Mouse (Mus musculus): ENCODE data around the gene Rpusd4. TPM values are rescaled to one million over a fixed set of nuclear protein-coding genes. Genes with fewer than 3 reads are reported as not detected.

Gene Rpusd4
- polyA plus RNA-seq, 1 experiment from 2014 or later, result 28.2 TPM

DNA sequence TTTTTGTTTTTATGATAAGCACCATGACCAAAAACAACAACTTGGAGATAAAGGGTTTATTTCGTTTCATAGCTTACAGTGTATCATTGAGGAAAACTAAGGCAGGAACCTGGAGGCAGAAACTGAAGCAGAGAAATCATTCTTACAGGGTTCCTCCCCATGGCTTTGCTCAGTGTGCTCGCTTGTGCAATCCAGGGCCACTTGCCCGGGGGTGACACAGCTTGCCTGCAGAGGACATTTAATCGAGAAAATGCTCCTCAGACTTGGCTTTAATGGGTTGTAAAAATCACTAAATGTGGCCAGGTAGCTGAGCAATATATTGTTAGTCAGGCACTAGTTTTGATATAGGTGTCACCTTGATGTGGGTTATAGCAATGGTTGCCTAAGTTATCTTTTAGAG is 10.8 kb downstream of the Rpusd4 start:
- no peak overlapping the region for H3K9ac ChIP-seq (replicated peaks; ENCODE audit: low read depth, low read length)
- 0 out of 2 replicates have a peak, but pooled peaks cover 8% of the 10 kb centered on the region for H3K4me1 ChIP-seq (ENCODE audit: control insufficient read depth, insufficient read depth, low read length)
- no peaks in the 10 kb centered on the region for H3K27me3 ChIP-seq (ENCODE audit: control insufficient read depth, insufficient read depth, low read length)
- no peak overlapping the region for H3K4me3 ChIP-seq (ENCODE audit: low read depth, low read length)
- H3K36me3 ChIP-seq (ENCODE audit: control insufficient read depth, insufficient read depth, low read length), result peaks cover 27% of the 10 kb centered on the region; the same call in 1 of the 2 replicates
- H3K9me3 ChIP-seq (ENCODE audit: control insufficient read depth, low read depth, low read length), result no peaks in the 10 kb centered on the region
- ATAC-seq (ENCODE audit: insufficient number of reproducible peaks, insufficient read depth, low FRiP score, low read depth), result no peak
- H3K4me2 ChIP-seq (replicated peaks; ENCODE audit: low read depth, low read length), result no peak overlapping the region
- no peak overlapping the region for H3K27ac ChIP-seq (ENCODE audit: low read length)
- 90% methylated on average over 4 of the region's 4 CpGs for WGBS

DNA sequence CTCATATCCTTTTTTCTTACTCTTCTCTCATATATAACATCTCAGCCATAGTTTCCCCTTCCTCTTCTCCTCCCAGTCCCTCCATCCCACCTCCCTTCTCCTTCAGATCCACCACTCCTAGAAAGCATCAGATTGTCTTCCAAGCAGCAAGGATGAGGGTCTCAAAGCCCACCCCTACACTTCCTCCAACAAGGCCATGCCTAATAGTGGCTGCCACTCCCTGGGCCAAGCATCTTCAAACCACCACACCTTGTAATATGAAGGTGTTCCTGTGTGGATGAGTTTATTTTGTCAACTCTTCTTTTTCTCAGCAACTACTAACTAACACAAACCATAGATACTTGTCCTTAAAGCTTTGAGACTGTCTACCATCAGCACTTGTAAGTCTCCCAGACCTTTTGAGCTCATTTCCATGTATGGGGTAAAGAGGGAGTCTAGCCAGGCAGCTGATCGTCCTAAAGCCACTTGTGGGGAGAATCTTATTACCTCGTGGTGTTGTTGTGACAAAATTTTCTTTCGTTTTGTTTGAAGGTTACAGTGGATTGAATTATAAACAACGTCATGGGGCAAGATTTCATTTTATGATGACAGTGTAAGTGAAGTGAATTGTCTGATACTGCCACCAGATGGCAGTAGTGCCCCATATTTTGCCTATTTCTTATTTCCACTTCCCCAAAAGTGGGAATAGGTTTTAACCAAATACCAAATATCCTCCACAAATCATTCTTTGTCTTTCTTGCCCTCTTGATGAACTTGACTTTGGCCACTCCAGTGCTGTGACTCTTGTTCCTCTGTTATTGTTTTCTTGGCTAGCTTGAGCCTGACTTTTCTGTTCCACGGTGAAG is 14.6 kb downstream of the Rpusd4 start:
- no peak overlapping the region for H3K27ac ChIP-seq (ENCODE audit: low read length)
- no peak overlapping the region for H3K4me2 ChIP-seq (replicated peaks; ENCODE audit: low read depth, low read length)

GRCm38 (mm10) chr9:35282851-35283200 is 15.2 kb downstream of the Rpusd4 start:
- 53% methylated on average over 5 of the region's 5 CpGs for WGBS
- ATAC-seq (ENCODE audit: insufficient number of reproducible peaks, insufficient read depth, low FRiP score, low read depth), result no peak

More for the DNA sequence above, 14.6 kb downstream of the Rpusd4 start:
- Histone ChIP-seq H3K36me3 (ENCODE audit: control insufficient read depth, insufficient read depth, low read length) (peaks cover 5% of the 10 kb centered on the region; the same call in 1 of the 2 replicates), H3K4me1 (ENCODE audit: control insufficient read depth, insufficient read depth, low read length) (0 out of 2 replicates have a peak, but pooled peaks cover 8% of the 10 kb centered on the region), H3K27me3 (ENCODE audit: control insufficient read depth, insufficient read depth, low read length) (no peaks in the 10 kb centered on the region), H3K4me3 (ENCODE audit: low read depth, low read length) (no peak overlapping the region), H3K9ac (replicated peaks; ENCODE audit: low read depth, low read length) (no peak overlapping the region), H3K9me3 (ENCODE audit: control insufficient read depth, low read depth, low read length) (no peaks in the 10 kb centered on the region)
- 9% methylated on average over 5 of the region's 5 CpGs for WGBS
- no peak for ATAC-seq (ENCODE audit: insufficient number of reproducible peaks, insufficient read depth, low FRiP score, low read depth)

GRCm38 (mm10) chr9:35283415-35284069 is 15.9 kb downstream of the Rpusd4 start:
- peak; percentile 25; the same call in 1 of the 2 replicates for ATAC-seq (ENCODE audit: insufficient number of reproducible peaks, insufficient read depth, low FRiP score, low read depth)
- H3K4me2 ChIP-seq (replicated peaks; ENCODE audit: low read depth, low read length), result no peak overlapping the region
- H3K27me3 ChIP-seq (ENCODE audit: control insufficient read depth, insufficient read depth, low read length), result no peaks in the 10 kb centered on the region
- no peak overlapping the region; the same call in 1 of the 2 replicates for H3K27ac ChIP-seq (ENCODE audit: low read length)
- no peak overlapping the region for H3K4me3 ChIP-seq (ENCODE audit: low read depth, low read length)
- WGBS, result 70% methylated on average over 13 of the region's 13 CpGs
- H3K36me3 ChIP-seq (ENCODE audit: control insufficient read depth, insufficient read depth, low read length), result no peaks in the 10 kb centered on the region
- H3K9ac ChIP-seq (replicated peaks; ENCODE audit: low read depth, low read length), result no peak overlapping the region
- no peaks in the 10 kb centered on the region for H3K9me3 ChIP-seq (ENCODE audit: control insufficient read depth, low read depth, low read length)
- 0 out of 2 replicates have a peak, but pooled peaks cover 8% of the 10 kb centered on the region for H3K4me1 ChIP-seq (ENCODE audit: control insufficient read depth, insufficient read depth, low read length)

More at GRCm38 (mm10) chr9:35282851-35283200, 15.2 kb downstream of the Rpusd4 start:
- Histone ChIP-seq H3K9ac (replicated peaks; ENCODE audit: low read depth, low read length) (no peak overlapping the region), H3K4me3 (ENCODE audit: low read depth, low read length) (no peak overlapping the region), H3K27me3 (ENCODE audit: control insufficient read depth, insufficient read depth, low read length) (no peaks in the 10 kb centered on the region), H3K4me2 (replicated peaks; ENCODE audit: low read depth, low read length) (no peak overlapping the region), H3K9me3 (ENCODE audit: control insufficient read depth, low read depth, low read length) (no peaks in the 10 kb centered on the region), H3K4me1 (ENCODE audit: control insufficient read depth, insufficient read depth, low read length) (0 out of 2 replicates have a peak, but pooled peaks cover 8% of the 10 kb centered on the region), H3K27ac (ENCODE audit: low read length) (no peak overlapping the region), H3K36me3 (ENCODE audit: control insufficient read depth, insufficient read depth, low read length) (peaks cover 1% of the 10 kb centered on the region; the same call in 1 of the 2 replicates)

DNA sequence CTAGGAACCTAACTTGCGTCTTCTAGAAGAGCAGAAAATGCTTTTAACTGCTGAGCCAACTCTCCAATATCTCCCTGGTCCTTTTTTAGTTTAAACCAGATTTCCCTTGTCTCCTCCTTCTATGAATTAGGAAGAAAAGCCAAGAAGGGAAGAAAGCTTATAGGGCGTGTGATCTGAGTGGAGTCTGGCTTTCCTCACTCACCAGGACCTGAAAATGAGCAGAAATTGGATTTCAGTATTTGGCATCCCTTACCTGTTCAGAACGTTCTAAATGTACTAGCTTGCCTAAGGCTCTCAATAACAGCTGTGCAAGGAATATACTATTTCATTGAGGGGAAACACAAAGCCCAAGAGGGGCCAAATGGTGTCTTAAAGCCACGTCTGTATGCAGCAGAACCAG is 16.7 kb downstream of the Rpusd4 start:
- no peak overlapping the region for H3K9ac ChIP-seq (replicated peaks; ENCODE audit: low read depth, low read length)
- no peak overlapping the region for H3K4me2 ChIP-seq (replicated peaks; ENCODE audit: low read depth, low read length)
- H3K27me3 ChIP-seq (ENCODE audit: control insufficient read depth, insufficient read depth, low read length), result no peaks in the 10 kb centered on the region
- no peaks in the 10 kb centered on the region for H3K36me3 ChIP-seq (ENCODE audit: control insufficient read depth, insufficient read depth, low read length)
- H3K27ac ChIP-seq (ENCODE audit: low read length), result no peak overlapping the region; the same call in 1 of the 2 replicates
- WGBS, result 76% methylated on average over 4 of the region's 4 CpGs
- ATAC-seq (ENCODE audit: insufficient number of reproducible peaks, insufficient read depth, low FRiP score, low read depth), result no peak
- H3K9me3 ChIP-seq (ENCODE audit: control insufficient read depth, low read depth, low read length), result no peaks in the 10 kb centered on the region
- H3K4me1 ChIP-seq (ENCODE audit: control insufficient read depth, insufficient read depth, low read length), result 0 out of 2 replicates have a peak, but pooled peaks cover 8% of the 10 kb centered on the region
- H3K4me3 ChIP-seq (ENCODE audit: low read depth, low read length), result no peak overlapping the region

DNA sequence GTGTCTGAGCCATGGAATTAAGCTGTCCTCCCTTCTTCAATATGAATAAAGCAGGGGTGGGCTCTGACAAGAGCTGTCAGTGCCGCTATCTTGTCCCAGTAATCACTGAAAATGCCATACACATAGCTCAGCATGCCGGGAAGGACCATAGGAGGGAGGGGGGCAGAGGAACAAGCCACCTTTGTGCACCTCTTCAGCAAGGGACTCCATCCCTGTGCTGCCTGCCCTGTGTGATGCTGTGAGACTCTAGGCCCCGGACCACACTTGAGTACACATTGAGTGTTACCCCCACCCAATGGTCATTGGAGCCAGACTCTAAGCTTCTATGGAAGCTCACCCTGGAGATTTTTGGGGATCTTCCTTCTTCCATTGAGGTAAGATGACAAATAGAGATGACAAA is 18.7 kb downstream of the Rpusd4 start:
- Histone ChIP-seq H3K36me3 (ENCODE audit: control insufficient read depth, insufficient read depth, low read length) (no peaks in the 10 kb centered on the region), H3K9me3 (ENCODE audit: control insufficient read depth, low read depth, low read length) (no peaks in the 10 kb centered on the region), H3K9ac (replicated peaks; ENCODE audit: low read depth, low read length) (no peak overlapping the region), H3K4me2 (replicated peaks; ENCODE audit: low read depth, low read length) (no peak overlapping the region), H3K27ac (ENCODE audit: low read length) (no peak overlapping the region), H3K4me3 (ENCODE audit: low read depth, low read length) (no peak overlapping the region), H3K4me1 (ENCODE audit: control insufficient read depth, insufficient read depth, low read length) (0 out of 2 replicates have a peak, but pooled peaks cover 8% of the 10 kb centered on the region), H3K27me3 (ENCODE audit: control insufficient read depth, insufficient read depth, low read length) (no peaks in the 10 kb centered on the region)
- ATAC-seq (ENCODE audit: insufficient number of reproducible peaks, insufficient read depth, low FRiP score, low read depth), result no peak
- 85% methylated on average over 3 of the region's 3 CpGs for WGBS

DNA sequence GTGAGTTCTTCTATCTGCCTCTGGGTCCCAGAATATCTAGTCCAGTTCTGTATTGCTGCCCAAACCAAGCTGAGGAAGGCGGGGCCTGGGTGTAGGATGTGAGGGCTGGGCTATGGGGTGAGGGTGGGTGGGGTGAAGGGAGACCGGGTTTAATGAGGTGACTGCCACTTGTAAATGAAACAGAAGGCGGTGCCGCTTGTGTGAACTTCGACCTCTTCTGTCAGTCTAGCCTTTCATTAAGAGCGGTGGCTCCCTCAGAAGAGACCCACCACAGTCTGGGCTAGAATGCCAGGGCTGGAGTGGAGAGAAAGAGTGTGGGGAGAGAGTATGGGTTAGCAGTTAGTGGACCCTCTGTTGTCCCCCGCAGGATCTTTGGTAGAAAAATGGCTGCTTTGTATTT is 22.3 kb downstream of the Rpusd4 start:
- WGBS, result 38% methylated on average over 7 of the region's 7 CpGs
- H3K4me1 ChIP-seq (ENCODE audit: control insufficient read depth, insufficient read depth, low read length), result no peaks in the 10 kb centered on the region
- H3K27me3 ChIP-seq (ENCODE audit: control insufficient read depth, insufficient read depth, low read length), result no peaks in the 10 kb centered on the region
- H3K27ac ChIP-seq (ENCODE audit: low read length), result no peak overlapping the region
- no peak overlapping the region for H3K9ac ChIP-seq (replicated peaks; ENCODE audit: low read depth, low read length)
- peak; percentile 61; the same call in 1 of the 2 replicates for ATAC-seq (ENCODE audit: insufficient number of reproducible peaks, insufficient read depth, low FRiP score, low read depth)
- no peak overlapping the region for H3K4me2 ChIP-seq (replicated peaks; ENCODE audit: low read depth, low read length)
- no peaks in the 10 kb centered on the region for H3K9me3 ChIP-seq (ENCODE audit: control insufficient read depth, low read depth, low read length)
- H3K36me3 ChIP-seq (ENCODE audit: control insufficient read depth, insufficient read depth, low read length), result no peaks in the 10 kb centered on the region
- H3K4me3 ChIP-seq (ENCODE audit: low read depth, low read length), result no peak overlapping the region

- H3K9me3 ChIP-seq (ENCODE audit: control insufficient read depth, low read depth, low read length), result no peaks in the 10 kb centered on the region
- H3K4me2 ChIP-seq (replicated peaks; ENCODE audit: low read depth, low read length), result no peak overlapping the region
- no peaks in the 10 kb centered on the region for H3K27me3 ChIP-seq (ENCODE audit: control insufficient read depth, insufficient read depth, low read length)
- no peak for ATAC-seq (ENCODE audit: insufficient number of reproducible peaks, insufficient read depth, low FRiP score, low read depth)
- no peak overlapping the region for H3K9ac ChIP-seq (replicated peaks; ENCODE audit: low read depth, low read length)
- 92% methylated on average over 3 of the region's 3 CpGs for WGBS
- H3K27ac ChIP-seq (ENCODE audit: low read length), result no peak overlapping the region
- H3K36me3 ChIP-seq (ENCODE audit: control insufficient read depth, insufficient read depth, low read length), result no peaks in the 10 kb centered on the region
- no peaks in the 10 kb centered on the region for H3K4me1 ChIP-seq (ENCODE audit: control insufficient read depth, insufficient read depth, low read length)
- no peak overlapping the region for H3K4me3 ChIP-seq (ENCODE audit: low read depth, low read length)
Measured at GRCm38 (mm10) chr9:35290417-35290816, 22.8 kb downstream of the Rpusd4 start.

Measured in stomach, embryonic 14.5 days (tissue).